Mouse (Mus musculus): ENCODE measurements around the gene Zfp40.
"Not testable (repeated sequence)": the region's sequence is repeated elsewhere in the genome, so short reads cannot be mapped to it uniquely, and the experiment has no call there.

The Zfp40 gene

DNA sequence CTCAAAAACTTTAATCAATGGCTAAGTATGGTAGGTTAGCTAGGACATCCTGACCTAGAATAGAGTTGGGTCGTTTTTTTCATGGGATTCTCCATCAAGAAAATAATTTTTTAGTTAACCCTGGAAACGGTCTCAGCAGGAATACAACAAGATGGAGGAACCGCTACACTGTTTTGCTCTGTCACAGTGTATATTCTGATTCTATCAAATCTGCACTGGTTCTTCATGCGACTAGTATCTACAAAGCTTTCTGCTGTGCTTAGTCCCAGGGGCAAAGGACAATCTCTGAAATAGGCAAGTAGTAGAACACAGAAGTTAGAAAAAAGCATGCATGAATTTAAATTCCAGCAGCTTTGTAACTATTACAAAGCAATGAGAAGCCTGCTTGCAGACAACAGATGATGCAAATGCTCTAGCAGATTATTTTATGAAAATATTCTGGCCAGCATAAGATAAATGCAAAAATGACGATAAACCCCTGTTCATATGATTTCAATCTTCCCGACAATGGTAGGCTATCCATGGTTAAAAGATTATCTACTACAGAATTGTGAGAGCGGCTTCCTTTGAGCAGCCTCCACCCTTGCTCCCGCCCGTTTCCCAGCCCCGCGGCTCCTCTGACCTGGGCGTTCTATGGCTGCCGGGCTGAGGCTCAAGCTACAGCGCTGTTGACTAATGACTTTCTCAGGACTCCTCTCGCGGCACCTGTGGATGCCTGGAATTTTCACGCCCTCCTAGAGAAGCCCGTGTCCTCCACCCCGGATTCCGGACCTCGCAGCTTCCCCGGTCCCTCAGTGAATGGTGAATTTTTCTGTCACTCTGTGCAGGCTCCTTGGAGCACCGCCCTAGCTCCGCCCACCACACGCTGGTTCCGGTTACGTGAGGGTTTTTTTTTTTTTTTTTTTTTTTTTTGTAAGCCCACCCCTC lies at the start of gene Zfp40:
TSS of gene Zfp40 (minus strand) at position 800 of the 927 bp plus-strand sequence.
- peak; percentile 71 for DNase-seq (ENCODE audit: low read depth, low spot score)

DNA sequence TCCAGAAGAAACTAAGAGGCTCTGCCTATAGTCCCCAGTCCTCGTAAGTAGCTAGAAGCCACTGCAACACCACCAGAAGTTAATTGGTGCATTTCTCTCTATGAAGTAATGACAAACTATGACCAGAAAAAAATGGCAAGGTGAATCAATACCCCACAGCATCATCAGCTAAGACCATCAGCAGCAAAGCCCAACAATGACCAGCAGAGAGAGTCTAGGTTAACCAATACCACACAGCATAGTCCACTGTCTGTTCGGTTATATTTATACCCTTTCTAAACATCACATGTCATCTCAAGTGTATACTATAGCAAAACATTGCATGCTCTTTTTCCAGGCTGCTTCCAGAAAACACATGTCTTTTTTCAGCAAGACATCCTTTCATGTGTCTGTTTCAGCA lies 25.3 kb upstream of the Zfp40 start:
- no peak for DNase-seq (ENCODE audit: low read depth, low spot score)

DNA sequence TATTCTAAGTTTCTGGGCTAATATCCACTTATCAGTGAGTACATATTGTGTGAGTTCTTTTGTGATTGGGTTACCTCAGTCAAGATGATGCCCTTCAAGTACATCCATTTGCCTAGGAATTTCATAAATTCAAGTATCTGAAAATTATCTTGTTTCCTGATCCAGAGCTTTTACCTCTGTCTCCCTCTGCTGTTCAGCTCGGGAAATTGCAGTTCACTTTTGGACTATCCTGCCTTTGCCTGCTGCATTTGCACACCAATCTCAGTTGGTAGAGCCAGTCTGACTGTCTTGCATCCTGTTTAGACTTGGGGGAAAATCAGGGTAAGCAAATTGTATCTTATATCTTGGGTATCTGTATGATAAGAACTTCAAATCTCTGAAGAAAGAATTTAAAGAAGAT lies 6.8 kb upstream of the Zfp40 start:
- not testable (repeated sequence) for DNase-seq (ENCODE audit: low read depth, low spot score)

DNA sequence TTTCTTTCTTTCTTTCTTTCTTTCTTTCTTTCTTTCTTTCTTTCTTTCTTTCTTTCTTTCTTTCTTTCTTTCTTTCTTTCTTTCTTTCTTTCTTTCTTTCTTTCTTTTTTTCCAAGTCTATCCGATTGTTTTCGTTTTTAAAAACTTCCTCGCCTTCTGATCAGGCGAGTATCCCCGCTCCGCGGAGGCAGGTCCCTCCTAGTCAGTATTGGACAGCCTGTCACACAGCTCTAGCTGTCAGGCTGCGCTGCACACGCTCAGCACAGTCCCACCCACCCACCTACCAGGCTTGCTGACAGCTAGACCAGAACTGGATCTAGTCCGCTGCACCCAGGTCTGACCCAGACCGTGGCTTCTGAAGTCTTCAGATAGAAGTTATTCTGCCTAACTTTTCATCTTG lies 389 bp upstream of the Zfp40 start:
- DNase-seq (ENCODE audit: low read depth, low spot score): no peak

DNA sequence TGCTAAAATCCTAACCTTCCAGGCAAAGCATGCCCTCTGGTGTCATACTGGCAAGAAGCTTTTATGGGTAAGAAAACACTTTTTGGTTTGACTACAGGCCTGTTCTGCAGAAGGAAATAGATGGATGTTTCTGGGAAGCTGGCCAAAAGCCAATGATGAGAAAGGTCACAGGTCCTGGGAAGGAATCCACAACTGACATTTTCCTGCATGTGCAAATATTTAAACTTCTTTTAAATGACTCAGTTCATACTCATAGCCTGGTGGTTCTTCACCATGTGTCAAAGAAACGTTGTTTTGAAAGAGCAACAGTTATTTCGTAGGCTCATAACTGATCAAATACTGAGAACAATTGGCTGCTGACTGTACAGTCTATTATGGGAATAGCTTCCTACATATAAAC lies 5.4 kb downstream of the Zfp40 start:
- no peak for DNase-seq (ENCODE audit: low read depth, low spot score)
